Mouse (Mus musculus): Measurements from ENCODE around the gene Hat1. TPM values are rescaled to one million over a fixed set of nuclear protein-coding genes. Genes with fewer than 3 reads are reported as not detected.

Hat1 gene
- polyA plus RNA-seq, 1 experiment from 2014 or later: 201 TPM

GRCm38 (mm10) chr2:71453161-71453916 lies 64.6 kb downstream of the Hat1 start, which contains the start of gene Metap1d:
Metap1d (plus strand) TSS chr2:71453276.
- peak within 1 kb of the TSS; percentile 68 for H3K9ac ChIP-seq (ENCODE audit: low read length)
- peak; percentile 97 for ATAC-seq (ENCODE audit: low FRiP score)
- DNase-seq (ENCODE audit: low spot score, missing footprints): peak; percentile 99
- H3K36me3 ChIP-seq (ENCODE audit: control insufficient read depth, insufficient read depth, low read length): no peaks in the 10 kb centered on the region
- H3K27ac ChIP-seq (ENCODE audit: low read depth, low read length): no peak within 1 kb of the TSS
- H3K4me2 ChIP-seq: peak within 1 kb of the TSS; percentile 73
- 0 out of 2 replicates have a peak, but pooled peaks cover 4% of the 10 kb centered on the region for H3K4me1 ChIP-seq (ENCODE audit: control insufficient read depth, insufficient read depth, low read length)
- H3K9me3 ChIP-seq (ENCODE audit: control insufficient read depth, low read length): no peaks in the 10 kb centered on the region
- peaks cover 5% of the 10 kb centered on the region; the same call in 1 of the 2 replicates for H3K27me3 ChIP-seq (ENCODE audit: control insufficient read depth, insufficient read depth, low read length)
- under 1% methylated on average over 61 of the region's 61 CpGs for WGBS
- H3K4me3 ChIP-seq (ENCODE audit: low read depth, low read length): peak within 1 kb of the TSS; percentile 74

GRCm38 (mm10) chr2:71453917-71454260 lies 65.1 kb downstream of the Hat1 start:
- H3K36me3 ChIP-seq (ENCODE audit: control insufficient read depth, insufficient read depth, low read length): no peaks in the 10 kb centered on the region
- H3K9me3 ChIP-seq (ENCODE audit: control insufficient read depth, low read length): no peaks in the 10 kb centered on the region
- ATAC-seq (ENCODE audit: low FRiP score) (no peak), DNase-seq (ENCODE audit: low spot score, missing footprints) (no peak)
- 44% methylated on average over 4 of the region's 4 CpGs for WGBS
- no peak overlapping the region for H3K27ac ChIP-seq (ENCODE audit: low read depth, low read length)
- peak overlapping the region; percentile 73 for H3K4me2 ChIP-seq
- H3K27me3 ChIP-seq (ENCODE audit: control insufficient read depth, insufficient read depth, low read length): peaks cover 5% of the 10 kb centered on the region; the same call in 1 of the 2 replicates
- 0 out of 2 replicates have a peak, but pooled peaks cover 4% of the 10 kb centered on the region for H3K4me1 ChIP-seq (ENCODE audit: control insufficient read depth, insufficient read depth, low read length)
- H3K4me3 ChIP-seq (ENCODE audit: low read depth, low read length): peak overlapping the region; percentile 74
- H3K9ac ChIP-seq (ENCODE audit: low read length): peak overlapping the region; percentile 68

GRCm38 (mm10) chr2:71458624-71459023 lies 69.9 kb downstream of the Hat1 start:
- DNase-seq (ENCODE audit: low spot score, missing footprints) (no peak), ATAC-seq (ENCODE audit: low FRiP score) (no peak)
- Histone ChIP-seq H3K4me2 (no peak overlapping the region), H3K36me3 (ENCODE audit: control insufficient read depth, insufficient read depth, low read length) (no peaks in the 10 kb centered on the region), H3K27me3 (ENCODE audit: control insufficient read depth, insufficient read depth, low read length) (no peaks in the 10 kb centered on the region), H3K4me3 (ENCODE audit: low read depth, low read length) (no peak overlapping the region), H3K9me3 (ENCODE audit: control insufficient read depth, low read length) (no peaks in the 10 kb centered on the region), H3K9ac (ENCODE audit: low read length) (no peak overlapping the region), H3K27ac (ENCODE audit: low read depth, low read length) (no peak overlapping the region), H3K4me1 (ENCODE audit: control insufficient read depth, insufficient read depth, low read length) (0 out of 2 replicates have a peak, but pooled peaks cover 4% of the 10 kb centered on the region)
- 64% methylated on average over 13 of the region's 13 CpGs for WGBS

- H3K36me3 ChIP-seq (ENCODE audit: control insufficient read depth, insufficient read depth, low read length): no peaks in the 10 kb centered on the region
- DNase-seq (ENCODE audit: low spot score, missing footprints) (no peak), ATAC-seq (ENCODE audit: low FRiP score) (no peak)
- H3K27ac ChIP-seq (ENCODE audit: low read depth, low read length): no peak overlapping the region
- H3K9me3 ChIP-seq (ENCODE audit: control insufficient read depth, low read length): no peaks in the 10 kb centered on the region
- H3K4me1 ChIP-seq (ENCODE audit: control insufficient read depth, insufficient read depth, low read length): no peaks in the 10 kb centered on the region
- no peak overlapping the region for H3K4me2 ChIP-seq
- 97% methylated on average over 1 of the region's 1 CpGs for WGBS
- H3K4me3 ChIP-seq (ENCODE audit: low read depth, low read length): no peak overlapping the region
- H3K9ac ChIP-seq (ENCODE audit: low read length): no peak overlapping the region
- H3K27me3 ChIP-seq (ENCODE audit: control insufficient read depth, insufficient read depth, low read length): no peaks in the 10 kb centered on the region
Measured at GRCm38 (mm10) chr2:71459659-71460058, 70.9 kb downstream of the Hat1 start.

- H3K4me2 ChIP-seq: no peak overlapping the region
- H3K36me3 ChIP-seq (ENCODE audit: control insufficient read depth, insufficient read depth, low read length): no peaks in the 10 kb centered on the region
- H3K27me3 ChIP-seq (ENCODE audit: control insufficient read depth, insufficient read depth, low read length): no peaks in the 10 kb centered on the region
- no peak overlapping the region for H3K4me3 ChIP-seq (ENCODE audit: low read depth, low read length)
- no peak overlapping the region for H3K9ac ChIP-seq (ENCODE audit: low read length)
- no peak overlapping the region for H3K27ac ChIP-seq (ENCODE audit: low read depth, low read length)
- H3K4me1 ChIP-seq (ENCODE audit: control insufficient read depth, insufficient read depth, low read length): no peaks in the 10 kb centered on the region
- DNase-seq (ENCODE audit: low spot score, missing footprints): no peak
- no peak for ATAC-seq (ENCODE audit: low FRiP score)
- H3K9me3 ChIP-seq (ENCODE audit: control insufficient read depth, low read length): no peaks in the 10 kb centered on the region
- WGBS: 70% methylated on average over 5 of the region's 6 CpGs
Measured at GRCm38 (mm10) chr2:71461139-71461538, 72.4 kb downstream of the Hat1 start.

- no peak overlapping the region for H3K4me3 ChIP-seq (ENCODE audit: low read depth, low read length)
- H3K9ac ChIP-seq (ENCODE audit: low read length): no peak overlapping the region
- ATAC-seq (ENCODE audit: low FRiP score) (no peak), DNase-seq (ENCODE audit: low spot score, missing footprints) (no peak)
- H3K27me3 ChIP-seq (ENCODE audit: control insufficient read depth, insufficient read depth, low read length): no peaks in the 10 kb centered on the region
- no peaks in the 10 kb centered on the region for H3K36me3 ChIP-seq (ENCODE audit: control insufficient read depth, insufficient read depth, low read length)
- WGBS: 70% methylated on average over 7 of the region's 7 CpGs
- H3K9me3 ChIP-seq (ENCODE audit: control insufficient read depth, low read length): no peaks in the 10 kb centered on the region
- no peaks in the 10 kb centered on the region for H3K4me1 ChIP-seq (ENCODE audit: control insufficient read depth, insufficient read depth, low read length)
- no peak overlapping the region for H3K27ac ChIP-seq (ENCODE audit: low read depth, low read length)
- no peak overlapping the region for H3K4me2 ChIP-seq
Measured at GRCm38 (mm10) chr2:71461589-71461988, 72.8 kb downstream of the Hat1 start.

GRCm38 (mm10) chr2:71462066-71462465 lies 73.3 kb downstream of the Hat1 start:
- H3K4me1 ChIP-seq (ENCODE audit: control insufficient read depth, insufficient read depth, low read length): no peaks in the 10 kb centered on the region
- H3K36me3 ChIP-seq (ENCODE audit: control insufficient read depth, insufficient read depth, low read length): no peaks in the 10 kb centered on the region
- no peaks in the 10 kb centered on the region for H3K27me3 ChIP-seq (ENCODE audit: control insufficient read depth, insufficient read depth, low read length)
- no peak overlapping the region for H3K4me2 ChIP-seq
- DNase-seq (ENCODE audit: low spot score, missing footprints) (no peak), ATAC-seq (ENCODE audit: low FRiP score) (no peak)
- no peak overlapping the region for H3K4me3 ChIP-seq (ENCODE audit: low read depth, low read length)
- H3K27ac ChIP-seq (ENCODE audit: low read depth, low read length): no peak overlapping the region
- 85% methylated on average over 4 of the region's 4 CpGs for WGBS
- H3K9ac ChIP-seq (ENCODE audit: low read length): no peak overlapping the region
- no peaks in the 10 kb centered on the region for H3K9me3 ChIP-seq (ENCODE audit: control insufficient read depth, low read length)

GRCm38 (mm10) chr2:71462553-71462952 lies 73.8 kb downstream of the Hat1 start:
- H3K4me1 ChIP-seq (ENCODE audit: control insufficient read depth, insufficient read depth, low read length): no peaks in the 10 kb centered on the region
- WGBS: 77% methylated on average over 3 of the region's 3 CpGs
- H3K9me3 ChIP-seq (ENCODE audit: control insufficient read depth, low read length): no peaks in the 10 kb centered on the region
- H3K4me2 ChIP-seq: no peak overlapping the region
- no peaks in the 10 kb centered on the region for H3K27me3 ChIP-seq (ENCODE audit: control insufficient read depth, insufficient read depth, low read length)
- no peak overlapping the region for H3K4me3 ChIP-seq (ENCODE audit: low read depth, low read length)
- H3K9ac ChIP-seq (ENCODE audit: low read length): no peak overlapping the region
- H3K27ac ChIP-seq (ENCODE audit: low read depth, low read length): no peak overlapping the region
- ATAC-seq (ENCODE audit: low FRiP score) (no peak), DNase-seq (ENCODE audit: low spot score, missing footprints) (no peak)
- H3K36me3 ChIP-seq (ENCODE audit: control insufficient read depth, insufficient read depth, low read length): no peaks in the 10 kb centered on the region

GRCm38 (mm10) chr2:71466103-71466502 lies 77.3 kb downstream of the Hat1 start:
- 5% methylated on average over 5 of the region's 6 CpGs for WGBS
- Histone ChIP-seq H3K27ac (ENCODE audit: low read depth, low read length) (no peak overlapping the region), H3K4me3 (ENCODE audit: low read depth, low read length) (no peak overlapping the region), H3K9me3 (ENCODE audit: control insufficient read depth, low read length) (no peaks in the 10 kb centered on the region), H3K4me2 (no peak overlapping the region), H3K9ac (ENCODE audit: low read length) (no peak overlapping the region), H3K27me3 (ENCODE audit: control insufficient read depth, insufficient read depth, low read length) (no peaks in the 10 kb centered on the region), H3K4me1 (ENCODE audit: control insufficient read depth, insufficient read depth, low read length) (no peaks in the 10 kb centered on the region), H3K36me3 (ENCODE audit: control insufficient read depth, insufficient read depth, low read length) (no peaks in the 10 kb centered on the region)
- no peak for DNase-seq (ENCODE audit: low spot score, missing footprints)
- no peak for ATAC-seq (ENCODE audit: low FRiP score)
